Mouse (Mus musculus) hindbrain, embryonic 12.5 days (tissue): ENCODE results near the gene Zfp683. TPM values are rescaled to one million over a fixed set of nuclear protein-coding genes. Genes with fewer than 3 reads are reported as not detected.
A peak's percentile ranks its signal among the peaks of the same experiment; 100 is the strongest.

ENCODE experiments used
- ATAC-seq: fragments of 200-750 bp; cut with Nextera tagmentation; 2 replicates; pipeline ENCODE4 v1.8.0; 2017; ENCODE audit warnings: moderate TSS enrichment; ENCODE audit not compliant: low FRiP score
- H3K27ac ChIP-seq: fragments of 300-500 bp; sonication (generic); 2 replicates; pipeline ENCODE4 v1.5.1; 2016; ENCODE audit warnings: mild to moderate bottlenecking
- H3K27me3 ChIP-seq: fragments of 300-500 bp; sonication (generic); 2 replicates; pipeline ENCODE4 v1.6.1; 2016; ENCODE audit warnings: mild to moderate bottlenecking
- H3K36me3 ChIP-seq: fragments of 300-500 bp; sonication (generic); 2 replicates; pipeline ENCODE4 v1.6.1; 2016; ENCODE audit warnings: mild to moderate bottlenecking
- H3K4me1 ChIP-seq: fragments of 300-500 bp; sonication (generic); 2 replicates; pipeline ENCODE4 v1.6.1; 2016
- H3K4me2 ChIP-seq: fragments of 300-500 bp; sonication (generic); replicated peaks from 2 replicates; pipeline ENCODE4 v1.6.1; 2016; ENCODE audit warnings: mild to moderate bottlenecking
- H3K4me3 ChIP-seq: fragments of 300-500 bp; sonication (generic); 2 replicates; pipeline ENCODE4 v1.5.1; 2016; ENCODE audit warnings: mild to moderate bottlenecking
- H3K9ac ChIP-seq: fragments of 300-500 bp; sonication (generic); 2 replicates; pipeline ENCODE4 v1.6.1; 2016; ENCODE audit warnings: mild to moderate bottlenecking, moderate library complexity
- H3K9me3 ChIP-seq: fragments of 300-500 bp; sonication (generic); replicated peaks from 2 replicates; pipeline ENCODE4 v1.6.1; 2016; ENCODE audit warnings: mild to moderate bottlenecking
- WGBS: fragments of 180-500 bp; shearing (Covaris S2); methylation state at CpG from one replicate; pipeline ENCODE4 v1.1.7; 2016; 5-methylcytosine and 5-hydroxymethylcytosine counted together
- polyA plus RNA-seq: library from polyadenylated mRNA; unstranded; fragments of >200 nt; fragmentation: Nextera tagmentation; extraction: Ambion mirVana; gene quantifications from 2 replicates; pipeline ENCODE4 v1.2.1, GENCODE M21; 2016

Zfp683 gene
- polyA plus RNA-seq, 1 experiment from 2014 or later = not detected

DNA sequence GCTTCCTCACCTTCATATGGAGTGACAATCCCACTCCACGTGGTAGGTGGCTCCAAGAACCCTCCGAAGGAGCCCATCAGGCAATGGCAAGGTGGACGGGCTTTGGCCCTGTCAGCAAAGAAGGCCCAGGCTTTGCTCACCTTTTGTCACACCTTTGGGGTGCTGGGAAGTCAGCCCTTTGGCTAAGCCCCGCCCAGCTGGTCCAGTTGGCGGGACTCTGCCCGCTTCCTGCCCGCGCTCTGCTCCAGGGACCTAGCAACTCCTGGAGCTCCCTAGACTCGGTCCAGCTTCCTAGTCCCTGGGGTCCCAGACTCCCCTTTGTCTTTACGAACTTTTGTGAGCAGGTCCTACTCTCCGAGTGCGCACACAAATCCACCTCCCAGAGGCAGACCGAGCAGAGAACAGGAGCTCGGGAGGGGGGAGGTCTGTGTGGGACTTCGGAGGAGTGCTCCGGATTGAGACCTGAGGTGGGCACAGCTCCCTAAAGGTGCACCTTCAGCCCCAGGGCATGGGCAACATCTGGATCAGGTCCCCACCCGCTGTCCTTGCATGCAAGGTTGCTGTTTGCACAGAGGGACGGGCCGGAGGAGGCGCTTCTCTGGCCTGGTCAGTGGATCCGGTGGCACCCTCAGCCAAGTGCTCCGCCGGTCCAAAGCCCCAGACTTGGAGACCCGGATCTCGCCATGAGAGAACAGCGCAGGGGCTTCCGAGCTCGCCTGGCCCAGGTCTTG lies 6.7 kb downstream of the Zfp683 start, which contains the start of gene Crybg2:
Gene Crybg2, plus strand, starts transcription at position 681 of the 731 bp plus-strand sequence.
- Histone ChIP-seq H3K36me3 (no peaks in the 10 kb centered on the region), H3K4me2 (no peak within 1 kb of the TSS), H3K27ac (no peak within 1 kb of the TSS), H3K4me1 (no peaks in the 10 kb centered on the region; the same call in 1 of the 2 replicates), H3K9ac (no peak within 1 kb of the TSS), H3K9me3 (no peaks in the 10 kb centered on the region), H3K27me3 (peaks cover 32% of the 10 kb centered on the region), H3K4me3 (no peak within 1 kb of the TSS)
- no peak for ATAC-seq
- WGBS = 35% methylated on average over 28 of the region's 28 CpGs

DNA sequence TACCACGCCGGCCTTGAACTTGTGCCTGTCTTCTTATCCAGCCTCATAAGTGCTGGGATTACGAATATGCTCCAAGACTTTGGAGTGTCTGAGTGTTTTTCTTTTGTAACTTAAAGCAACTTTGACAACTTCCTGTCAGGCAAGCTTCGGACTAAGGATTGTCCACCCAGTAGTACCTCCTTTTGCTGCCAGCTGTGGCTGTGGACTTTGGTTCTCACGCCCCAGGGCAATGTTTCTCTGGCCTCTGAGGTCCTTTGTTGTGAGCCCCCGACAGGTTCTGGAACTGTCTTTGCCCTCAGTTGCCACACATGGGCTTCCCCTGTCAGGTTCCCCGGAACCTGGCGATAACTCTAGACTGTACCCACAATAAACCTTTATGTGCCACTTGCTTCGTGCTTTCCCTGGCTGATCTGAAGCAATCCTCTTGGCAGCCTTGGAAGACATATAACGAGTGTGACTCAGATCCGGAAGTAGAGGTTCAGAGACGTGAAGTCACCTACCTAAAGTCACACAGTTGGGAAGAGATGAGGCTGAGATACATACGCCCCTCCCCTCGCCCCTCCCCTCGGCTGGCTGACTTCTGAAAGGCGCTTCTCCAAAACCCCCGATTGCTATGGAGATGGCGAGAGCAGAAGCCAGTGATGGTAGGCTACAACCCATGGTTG lies 7.7 kb downstream of the Zfp683 start:
- H3K27me3 ChIP-seq = peaks cover 40% of the 10 kb centered on the region
- ATAC-seq = no peak
- WGBS = 61% methylated on average over 18 of the region's 18 CpGs
- H3K36me3 ChIP-seq = no peaks in the 10 kb centered on the region
- H3K4me2 ChIP-seq = no peak overlapping the region
- no peak overlapping the region for H3K27ac ChIP-seq
- no peak overlapping the region for H3K4me3 ChIP-seq
- H3K4me1 ChIP-seq = no peaks in the 10 kb centered on the region; the same call in 1 of the 2 replicates
- no peaks in the 10 kb centered on the region for H3K9me3 ChIP-seq
- H3K9ac ChIP-seq = no peak overlapping the region

DNA sequence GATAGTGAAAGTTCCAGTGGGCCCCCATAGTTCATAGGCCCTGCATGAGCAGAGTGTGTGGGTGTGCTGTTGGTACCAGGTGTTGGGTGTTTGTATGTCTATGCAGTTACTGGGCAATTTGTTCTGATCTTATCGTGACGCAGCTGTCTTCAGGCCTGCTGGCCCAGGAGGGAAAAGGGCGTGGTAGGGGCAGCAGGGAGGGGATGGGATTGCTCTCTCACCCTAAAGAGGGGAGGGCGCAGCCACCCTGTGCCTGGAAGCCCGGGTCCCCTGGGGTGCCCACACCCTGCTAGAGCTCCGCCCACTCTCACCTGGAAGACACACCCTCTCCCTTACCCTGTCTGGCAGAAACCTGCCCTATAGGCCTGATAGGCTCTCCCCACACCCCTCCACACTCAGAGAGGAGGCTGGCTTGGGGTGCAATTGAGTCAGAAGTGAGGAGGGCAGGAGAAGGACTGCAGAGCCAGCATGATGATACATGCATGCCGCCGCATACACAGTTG lies 8.4 kb downstream of the Zfp683 start:
- Histone ChIP-seq H3K4me2 (no peak overlapping the region), H3K27ac (no peak overlapping the region), H3K4me3 (no peak overlapping the region), H3K4me1 (no peaks in the 10 kb centered on the region; the same call in 1 of the 2 replicates), H3K9me3 (no peaks in the 10 kb centered on the region), H3K9ac (no peak overlapping the region), H3K27me3 (peaks cover 46% of the 10 kb centered on the region), H3K36me3 (no peaks in the 10 kb centered on the region)
- WGBS = 54% methylated on average over 8 of the region's 8 CpGs
- no peak for ATAC-seq

DNA sequence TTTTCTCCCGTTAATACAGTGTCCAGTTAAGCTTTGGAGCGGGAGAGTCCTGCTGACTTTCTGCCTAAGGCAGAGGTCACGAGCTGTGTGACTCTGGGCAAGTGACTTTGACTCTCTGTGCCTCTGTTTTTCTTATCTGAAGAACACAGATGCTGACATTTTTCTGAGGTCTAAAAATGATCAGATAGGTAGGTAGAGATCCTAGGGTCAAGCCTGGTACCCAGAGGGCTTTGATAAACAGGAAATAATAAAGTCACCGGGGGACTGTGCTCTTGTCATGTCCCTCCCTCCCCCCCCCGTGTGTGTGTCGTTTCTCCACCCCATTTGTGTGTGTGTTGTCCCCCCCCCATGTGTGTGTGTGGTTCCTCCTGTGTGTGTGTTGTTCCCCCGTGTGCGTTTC lies 8.9 kb downstream of the Zfp683 start:
- no peaks in the 10 kb centered on the region; the same call in 1 of the 2 replicates for H3K4me1 ChIP-seq
- H3K27me3 ChIP-seq = peaks cover 46% of the 10 kb centered on the region
- H3K4me2 ChIP-seq = no peak overlapping the region
- no peak for ATAC-seq
- H3K27ac ChIP-seq = no peak overlapping the region
- WGBS = 63% methylated on average over 8 of the region's 8 CpGs
- H3K9me3 ChIP-seq = no peaks in the 10 kb centered on the region
- H3K4me3 ChIP-seq = no peak overlapping the region
- no peak overlapping the region for H3K9ac ChIP-seq
- H3K36me3 ChIP-seq = no peaks in the 10 kb centered on the region

DNA sequence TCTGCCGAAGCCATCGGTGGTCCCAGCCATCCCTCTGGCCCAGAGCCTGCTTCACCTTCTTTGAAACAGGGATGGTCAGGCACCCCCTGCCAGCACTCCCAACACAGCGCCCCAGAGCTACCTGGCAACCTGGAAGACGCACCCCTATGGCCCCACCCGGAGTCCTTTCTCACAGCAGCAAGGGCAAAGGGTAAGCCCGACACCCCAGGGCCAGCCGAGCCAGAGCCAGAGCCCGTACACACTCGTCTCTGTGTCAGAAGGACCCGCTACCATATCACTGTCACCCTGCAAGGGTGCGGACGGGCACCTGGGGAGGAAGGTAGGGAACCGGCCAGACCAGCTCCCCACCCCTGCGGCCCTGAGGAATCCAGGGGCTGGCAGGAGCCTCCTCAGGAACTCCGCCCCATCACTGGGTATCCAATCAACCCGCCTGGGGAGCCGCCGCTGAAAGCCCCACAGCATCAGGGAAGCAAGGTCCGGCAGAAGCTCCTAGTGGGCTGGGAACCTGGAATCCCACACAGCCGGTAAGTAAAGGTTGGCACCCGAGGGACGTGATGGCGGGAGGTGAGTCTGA lies 11.9 kb downstream of the Zfp683 start:
- Histone ChIP-seq H3K9me3 (no peaks in the 10 kb centered on the region), H3K4me3 (no peak overlapping the region), H3K36me3 (no peaks in the 10 kb centered on the region), H3K27ac (no peak overlapping the region), H3K4me1 (no peaks in the 10 kb centered on the region; the same call in 1 of the 2 replicates), H3K27me3 (peaks cover 32% of the 10 kb centered on the region), H3K9ac (no peak overlapping the region), H3K4me2 (no peak overlapping the region)
- no peak for ATAC-seq
- 25% methylated on average over 23 of the region's 23 CpGs for WGBS

DNA sequence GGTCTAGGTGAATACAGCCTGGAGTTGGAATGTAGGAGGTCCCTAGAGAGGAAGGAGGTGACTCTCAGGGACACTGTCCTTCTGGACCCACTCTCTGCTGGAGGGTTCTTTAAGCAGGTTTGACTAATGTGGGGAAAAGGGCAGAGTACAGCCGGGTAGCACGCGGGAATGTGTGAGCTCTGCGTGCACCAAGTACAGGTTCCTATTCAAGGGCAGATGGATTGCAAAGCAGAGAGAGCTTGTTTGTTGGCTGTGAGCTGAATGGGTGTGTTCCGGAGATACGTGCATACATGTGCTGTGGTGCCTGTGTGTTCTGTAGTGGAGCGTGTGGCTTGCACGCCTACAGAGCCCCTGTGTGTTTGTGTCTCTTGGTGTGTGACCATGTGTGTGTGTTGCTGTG lies 13.7 kb downstream of the Zfp683 start:
- no peak overlapping the region for H3K9ac ChIP-seq
- H3K4me3 ChIP-seq = no peak overlapping the region
- no peaks in the 10 kb centered on the region for H3K9me3 ChIP-seq
- H3K27me3 ChIP-seq = peaks cover 24% of the 10 kb centered on the region
- no peak overlapping the region for H3K27ac ChIP-seq
- H3K4me2 ChIP-seq = no peak overlapping the region
- H3K36me3 ChIP-seq = no peaks in the 10 kb centered on the region
- H3K4me1 ChIP-seq = no peaks in the 10 kb centered on the region; the same call in 1 of the 2 replicates
- ATAC-seq = no peak
- 90% methylated on average over 8 of the region's 8 CpGs for WGBS

DNA sequence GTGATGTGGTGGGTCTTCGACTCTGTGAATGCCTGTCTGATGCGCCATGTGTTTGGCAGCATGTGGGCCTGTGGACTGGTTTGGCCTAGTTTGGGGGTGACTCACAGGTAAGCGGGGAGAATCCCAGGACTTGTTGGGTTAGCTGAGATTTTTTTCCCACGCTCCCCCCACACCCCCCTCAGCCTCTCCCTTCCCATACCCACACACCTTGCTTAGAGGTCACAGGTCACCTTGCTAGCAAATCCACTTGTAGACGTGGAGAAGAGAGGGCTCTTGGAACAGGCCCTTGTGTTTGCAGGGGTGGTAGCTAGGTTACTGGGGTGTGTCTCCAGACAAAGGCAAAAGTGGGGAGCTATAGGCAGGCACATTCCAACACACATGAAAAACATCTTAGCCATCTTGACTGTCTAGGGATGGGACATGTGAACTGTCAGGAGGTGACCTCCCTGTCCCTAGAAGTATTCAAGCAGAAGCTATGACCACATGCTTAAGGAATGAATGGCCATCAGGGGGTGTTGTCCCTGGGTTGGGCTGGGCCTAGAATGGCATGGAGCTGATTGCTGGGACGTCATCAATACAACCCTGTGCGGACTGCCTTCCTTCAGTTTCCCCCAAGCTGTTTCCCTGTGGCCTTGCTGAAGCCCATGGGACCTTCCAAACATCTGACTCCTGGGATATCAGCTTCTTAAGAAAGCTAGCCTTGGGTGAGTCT lies 14.4 kb downstream of the Zfp683 start:
- 84% methylated on average over 7 of the region's 7 CpGs for WGBS
- Histone ChIP-seq H3K4me2 (no peak overlapping the region), H3K4me3 (no peak overlapping the region), H3K4me1 (no peaks in the 10 kb centered on the region; the same call in 1 of the 2 replicates), H3K9me3 (no peaks in the 10 kb centered on the region), H3K9ac (no peak overlapping the region), H3K36me3 (no peaks in the 10 kb centered on the region), H3K27me3 (peaks cover 24% of the 10 kb centered on the region), H3K27ac (no peak overlapping the region)
- ATAC-seq = no peak

DNA sequence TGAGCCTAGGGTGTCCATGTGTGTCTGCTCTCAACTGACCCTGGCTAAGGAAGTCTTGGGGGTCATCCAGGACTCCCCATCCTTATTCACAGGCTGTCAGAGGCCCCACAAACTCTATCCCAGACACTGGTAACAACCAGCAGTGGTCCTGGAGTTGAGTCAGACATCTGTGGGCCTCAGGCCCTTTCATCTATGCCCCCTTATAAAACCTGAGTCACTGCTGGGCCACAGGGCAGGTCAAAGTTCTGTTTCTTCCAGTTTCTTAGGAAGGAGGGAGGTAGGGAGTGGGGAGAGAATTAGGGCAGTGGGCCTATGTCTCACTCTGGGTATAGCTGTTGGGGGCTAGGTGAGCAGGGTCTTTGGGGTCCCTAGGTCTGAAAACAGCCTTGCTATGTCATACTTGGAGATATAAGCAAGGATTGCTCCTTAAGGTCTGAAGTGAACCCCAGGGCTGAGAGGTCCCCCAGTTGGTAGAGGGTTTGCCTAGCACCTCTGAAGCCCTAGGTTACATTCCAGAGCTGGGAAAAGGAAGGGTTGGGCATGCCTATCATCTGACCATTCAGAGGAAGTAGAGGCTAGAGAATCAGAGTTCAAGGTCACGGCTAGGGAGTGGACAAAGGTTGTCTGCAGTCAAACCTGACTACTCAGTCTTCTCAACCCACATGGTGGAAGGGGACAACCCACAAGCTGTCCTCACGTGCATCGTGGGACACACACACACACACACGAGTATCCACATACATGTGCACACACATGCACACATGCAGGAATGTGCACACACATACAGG lies 15.3 kb downstream of the Zfp683 start:
- Histone ChIP-seq H3K9ac (no peak overlapping the region), H3K27me3 (peaks cover 24% of the 10 kb centered on the region), H3K27ac (no peak overlapping the region)

DNA sequence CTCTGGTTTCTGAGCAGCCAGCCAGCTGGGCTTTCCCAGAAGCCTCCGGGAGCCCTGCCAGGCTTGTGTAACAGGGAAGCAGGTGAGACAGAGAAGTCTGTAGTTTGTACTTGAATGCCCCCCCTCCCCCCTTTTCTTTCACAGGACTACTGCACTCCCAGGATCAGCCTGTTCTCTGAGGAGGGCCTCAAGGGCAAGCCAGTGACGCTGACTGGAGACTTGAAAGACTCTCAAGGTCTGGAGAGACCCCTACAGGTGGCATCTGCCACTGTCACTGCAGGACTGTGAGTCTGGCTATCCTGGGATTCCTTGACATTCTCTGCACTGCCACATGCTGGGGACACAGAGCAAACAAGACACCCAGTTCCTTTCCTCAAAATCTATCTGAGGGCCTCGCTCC lies 25.1 kb downstream of the Zfp683 start:
- H3K27ac ChIP-seq = no peak overlapping the region
- no peak for ATAC-seq
- H3K9ac ChIP-seq = no peak overlapping the region
- no peak overlapping the region for H3K4me2 ChIP-seq
- H3K36me3 ChIP-seq = no peaks in the 10 kb centered on the region
- no peak overlapping the region for H3K4me3 ChIP-seq
- H3K27me3 ChIP-seq = peaks cover 26% of the 10 kb centered on the region
- no peaks in the 10 kb centered on the region for H3K9me3 ChIP-seq
- peaks cover 14% of the 10 kb centered on the region for H3K4me1 ChIP-seq
- 25% methylated on average over 3 of the region's 3 CpGs for WGBS

More for the DNA sequence above, 15.3 kb downstream of the Zfp683 start:
- H3K4me1 ChIP-seq = no peaks in the 10 kb centered on the region; the same call in 1 of the 2 replicates
- no peaks in the 10 kb centered on the region for H3K9me3 ChIP-seq
- H3K4me3 ChIP-seq = no peak overlapping the region
- no peaks in the 10 kb centered on the region for H3K36me3 ChIP-seq
- no peak overlapping the region for H3K4me2 ChIP-seq
- 84% methylated on average over 4 of the region's 4 CpGs for WGBS
- ATAC-seq = no peak

DNA sequence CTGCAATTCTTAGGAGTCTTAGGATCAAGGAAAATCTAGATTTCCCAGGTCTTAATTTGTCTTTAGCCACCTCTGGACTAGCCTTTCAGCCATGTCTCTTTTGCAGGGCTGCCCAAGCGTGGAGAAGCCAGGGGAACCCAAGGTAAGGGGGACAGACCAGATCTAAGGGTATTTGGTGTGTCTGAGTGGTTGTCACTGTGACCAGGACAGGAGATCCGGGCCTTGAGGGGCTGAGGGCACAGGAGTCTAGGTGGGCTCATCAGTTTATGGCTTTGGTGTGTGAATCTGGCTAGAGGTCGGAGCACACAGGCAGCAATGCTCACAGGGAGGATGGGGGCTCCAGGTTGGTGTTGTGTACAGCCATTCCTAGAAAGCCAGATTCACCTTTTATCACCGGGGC lies 27.0 kb downstream of the Zfp683 start:
- Histone ChIP-seq H3K9me3 (no peaks in the 10 kb centered on the region), H3K27me3 (peaks cover 26% of the 10 kb centered on the region), H3K4me1 (peaks cover 14% of the 10 kb centered on the region), H3K4me3 (no peak overlapping the region), H3K27ac (no peak overlapping the region), H3K9ac (no peak overlapping the region), H3K36me3 (no peaks in the 10 kb centered on the region), H3K4me2 (no peak overlapping the region)
- 89% methylated on average over 4 of the region's 4 CpGs for WGBS
- ATAC-seq = no peak

DNA sequence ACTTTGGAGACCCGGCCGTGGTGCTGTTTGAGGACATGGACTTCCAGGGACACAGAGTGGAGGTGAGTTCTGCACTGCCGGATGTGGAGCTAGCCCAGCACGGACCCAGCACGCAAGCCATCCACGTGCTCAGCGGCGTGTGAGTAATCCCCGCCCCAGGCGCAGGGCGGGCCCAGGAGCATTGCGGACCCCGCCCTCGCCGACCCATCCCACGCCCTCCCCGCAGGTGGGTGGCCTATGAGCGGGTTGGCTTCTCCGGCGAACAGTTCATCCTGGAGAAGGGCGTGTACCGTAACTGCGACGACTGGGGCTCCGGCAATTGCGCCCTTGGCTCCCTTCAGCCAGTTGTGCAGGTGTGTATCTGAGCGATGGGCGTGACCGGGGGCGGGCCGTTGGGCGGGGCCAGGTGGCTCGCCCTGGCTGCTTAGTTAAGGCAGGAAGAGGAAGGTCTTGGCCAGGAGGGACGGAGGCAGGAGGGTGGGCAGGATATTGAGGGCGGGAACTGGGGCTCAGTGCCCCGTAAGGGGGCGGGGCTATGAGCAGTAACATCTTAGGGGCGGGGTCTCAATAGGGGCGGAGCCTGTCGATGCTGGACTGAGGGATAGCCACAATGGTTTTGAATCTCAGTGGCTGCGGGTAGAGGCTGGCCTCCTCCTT lies 28.2 kb downstream of the Zfp683 start:
- peak overlapping the region; percentile 43 for H3K9ac ChIP-seq
- H3K27ac ChIP-seq = no peak overlapping the region
- peak overlapping the region; percentile 43 for H3K4me3 ChIP-seq
- peak; percentile 56; the same call in 1 of the 2 replicates for ATAC-seq
- H3K27me3 ChIP-seq = peaks cover 26% of the 10 kb centered on the region
- peaks cover 14% of the 10 kb centered on the region for H3K4me1 ChIP-seq
- peak overlapping the region; percentile 86 for H3K4me2 ChIP-seq
- H3K9me3 ChIP-seq = no peaks in the 10 kb centered on the region
- no peaks in the 10 kb centered on the region for H3K36me3 ChIP-seq
- WGBS = under 1% methylated on average over 41 of the region's 41 CpGs
